Mouse (Mus musculus): Measurements from ENCODE around the gene Gm10134.

GRCm38 (mm10) chr2:28532938-28533771 is 27.3 kb downstream of the Gm10134 start:
- TF ChIP-seq CTCF (IDR thresholded peaks at IDR 0.05; ENCODE audit: low read depth) (peak; percentile 10; the same call in 1 of the 2 replicates), EP300 (IDR thresholded peaks at IDR 0.05; ENCODE audit: low read depth) (no peak)
